Comparison of ENCODE assay signal across 11 mouse cellular contexts in genomic region chr2:169396294-169396693, GRCm38 (mm10).
"Had no signal": no experiment of that assay in that cellular context is flagged by ENCODE, and none has a peak within 500 bp of the region (broad histone marks: within the 10 kb centered on the region; RNA-seq: fewer than 3 reads in every experiment).

No protein-coding gene starts in this region.

- DNase-seq: kidney, adult 11 months; kidney, adult 8-10 months; kidney, postnatal 10 days; kidney, postnatal 36 days; layer of hippocampus, postnatal 36 days; liver, embryonic 13.5 days; midbrain, embryonic 14.5 days; thymus, adult 2 months; thymus, postnatal 14 days; thymus, postnatal 4 days had no signal

- ATAC-seq: intestine, embryonic 15.5 days had no signal
